Mouse (Mus musculus): ENCODE data around the gene Olfr586. TPM values are rescaled to one million over a fixed set of nuclear protein-coding genes. Genes with fewer than 3 reads are reported as not detected.

The Olfr586 gene
- total RNA-seq (2021) = not detected

DNA sequence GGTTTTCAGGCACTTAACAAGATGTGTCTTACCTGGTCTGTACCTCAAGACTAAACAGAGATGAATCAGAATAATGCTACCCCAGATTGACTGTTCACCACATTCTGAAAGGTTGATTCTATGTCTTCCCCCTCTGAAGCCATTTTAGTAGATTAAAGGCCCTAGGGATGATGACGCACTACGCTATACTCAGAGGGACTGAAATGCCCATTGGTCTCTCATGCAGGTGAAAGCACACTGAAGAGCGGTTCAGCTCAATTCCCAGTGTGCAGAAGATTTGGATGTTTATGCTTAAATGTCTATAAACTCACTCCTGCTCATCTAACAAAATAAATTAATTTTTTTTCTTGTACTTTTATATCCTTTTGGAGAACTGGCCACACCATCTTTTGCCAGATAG is at the start of gene Olfr586:
Gene Olfr586 (minus strand): TSS at position 101 of the 400 bp plus-strand sequence.
- intact Hi-C loops (cut with DNase I) = no loop called here
- DNase-seq (ENCODE audit: low spot score) = no peak

DNA sequence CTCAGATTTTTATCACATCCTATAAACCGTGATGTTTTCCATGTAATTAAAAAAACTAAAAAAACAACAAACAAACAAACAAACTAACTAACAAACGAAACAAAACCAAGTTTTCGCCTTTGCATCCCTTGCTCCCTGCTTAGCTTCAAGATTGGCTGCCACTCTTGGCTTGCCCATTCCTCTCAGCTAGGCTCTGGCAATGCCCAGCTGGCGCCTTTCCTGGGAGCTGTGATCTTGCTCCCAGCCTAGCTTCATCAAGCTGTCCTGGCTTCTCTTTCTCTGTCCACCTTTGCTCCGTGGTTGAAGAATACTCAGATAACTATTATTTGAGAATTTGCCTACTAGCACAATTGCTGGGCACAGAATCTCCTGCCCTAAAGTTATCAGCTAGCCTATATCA is 44.3 kb upstream of the Olfr586 start:
- intact Hi-C loops (cut with DNase I) = no loop called here
- no peak for DNase-seq (ENCODE audit: low spot score)

DNA sequence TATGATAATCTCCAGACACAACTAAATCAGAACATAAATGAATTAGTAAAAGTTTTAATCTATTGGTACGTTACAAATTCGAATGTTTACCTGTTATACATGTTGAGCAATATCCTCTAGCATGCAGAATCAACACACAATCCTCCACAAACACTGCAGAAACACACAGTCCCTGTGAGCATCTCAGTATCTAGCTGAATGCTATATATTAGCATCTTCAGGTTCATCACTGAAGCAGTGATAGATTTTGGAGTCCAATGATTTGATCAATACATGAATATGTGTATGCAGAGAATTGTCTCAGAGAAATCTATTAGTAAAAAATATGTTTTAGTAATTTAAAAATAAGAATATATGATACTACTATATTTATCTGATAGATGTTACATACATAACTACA is 30.8 kb upstream of the Olfr586 start, which contains the start of gene Olfr589:
Gene Olfr589 (minus strand): TSS at position 101 of the 400 bp plus-strand sequence.
- intact Hi-C loops (cut with DNase I) = no loop called here

GRCm38 (mm10) chr7:103140579-103140978 is 15.1 kb upstream of the Olfr586 start, which contains the start of gene Olfr588-ps1:
TSS of gene Olfr588-ps1 (plus strand) at chr7:103140879.
- DNase-seq (ENCODE audit: low spot score) = no peak
- intact Hi-C loops (cut with DNase I) = no loop called here

More for the DNA sequence above, 30.8 kb upstream of the Olfr586 start, which contains the start of gene Olfr589:
- no peak for DNase-seq (ENCODE audit: low spot score)

- intact Hi-C loops (cut with DNase I) = no loop called here
- DNase-seq (ENCODE audit: low spot score) = no peak
Measured at GRCm38 (mm10) chr7:103119406-103119805, 6.0 kb downstream of the Olfr586 start.

DNA sequence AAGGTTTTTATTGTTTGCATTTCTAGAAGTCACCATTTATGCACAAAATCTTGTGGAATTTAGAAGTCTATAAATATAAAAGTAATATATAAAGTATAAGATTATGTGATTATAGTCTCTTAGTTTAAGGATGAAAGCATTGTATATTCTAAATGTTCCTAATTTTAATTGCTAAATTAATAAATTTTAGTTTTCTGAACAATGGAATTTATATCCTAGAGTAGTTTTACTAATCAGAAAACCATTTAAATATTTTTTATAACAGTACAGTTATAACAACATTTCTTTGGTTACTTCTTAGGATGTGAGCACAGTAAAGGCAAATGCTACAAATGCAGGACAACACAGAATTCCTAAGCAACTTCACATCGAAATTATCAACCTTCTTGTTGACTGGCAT is 28.0 kb downstream of the Olfr586 start, which contains the start of gene Olfr585:
Gene Olfr585 (plus strand): TSS at position 301 of the 400 bp plus-strand sequence.
- DNase-seq (ENCODE audit: low spot score) = no peak
- intact Hi-C loops (cut with DNase I) = no loop called here

GRCm38 (mm10) chr7:103081585-103081984 is 43.9 kb downstream of the Olfr586 start, which contains the start of gene Olfr584:
TSS of gene Olfr584 (plus strand) at chr7:103081885.
- intact Hi-C loops (cut with DNase I) = no loop called here
- no peak for DNase-seq (ENCODE audit: low spot score)

Other genes with a start within 250 kb of the Olfr586 start
- gene Olfr568, start 248.5 kb downstream of the Olfr586 start, total RNA-seq (2021) = not detected
- not detected for gene Olfr569, start 234.8 kb downstream of the Olfr586 start, total RNA-seq (2021)
- gene Olfr570, start 231.1 kb downstream of the Olfr586 start, total RNA-seq (2021) = not detected
- not detected for gene Olfr571, start 208.1 kb downstream of the Olfr586 start, total RNA-seq (2021)
- not detected for gene Olfr572, start 201.2 kb downstream of the Olfr586 start, total RNA-seq (2021)
- not detected for gene Olfr573-ps1, start 183.1 kb downstream of the Olfr586 start, total RNA-seq (2021)
- gene Olfr574, start 177.2 kb downstream of the Olfr586 start, total RNA-seq (2021) = not detected
- not detected for gene Olfr575, start 166.9 kb downstream of the Olfr586 start, total RNA-seq (2021)
- gene Olfr576, start 163.0 kb downstream of the Olfr586 start, total RNA-seq (2021) = not detected
- gene Olfr577, start 149.7 kb downstream of the Olfr586 start, total RNA-seq (2021) = not detected
- not detected for gene Olfr578, start 136.3 kb downstream of the Olfr586 start, total RNA-seq (2021)
- not detected for gene Olfr582, start 87.6 kb downstream of the Olfr586 start, total RNA-seq (2021)
- not detected for gene Olfr583, start 74.3 kb downstream of the Olfr586 start, total RNA-seq (2021)
- gene Olfr584, start 43.8 kb downstream of the Olfr586 start, total RNA-seq (2021) = not detected
- gene Olfr585, start 27.9 kb downstream of the Olfr586 start, total RNA-seq (2021) = not detected
- gene Olfr588-ps1, start 15.2 kb upstream of the Olfr586 start, total RNA-seq (2021) = not detected
- gene Olfr589, start 30.7 kb upstream of the Olfr586 start, total RNA-seq (2021) = not detected
- gene Olfr591, start 52.7 kb upstream of the Olfr586 start, total RNA-seq (2021) = not detected
- gene Olfr592, start 59.2 kb upstream of the Olfr586 start, total RNA-seq (2021) = not detected
- gene Olfr593, start 86.2 kb upstream of the Olfr586 start, total RNA-seq (2021) = not detected
- not detected for gene Olfr594, start 91.4 kb upstream of the Olfr586 start, total RNA-seq (2021)
- gene Usp17ld, start 126.9 kb upstream of the Olfr586 start, total RNA-seq (2021) = not detected
- gene Olfr596, start 180.0 kb upstream of the Olfr586 start, total RNA-seq (2021) = not detected
- gene Olfr597, start 190.7 kb upstream of the Olfr586 start, total RNA-seq (2021) = not detected
- not detected for gene Olfr598, start 197.9 kb upstream of the Olfr586 start, total RNA-seq (2021)
- gene Olfr599, start 210.3 kb upstream of the Olfr586 start, total RNA-seq (2021) = not detected
- not detected for gene Olfr600, start 224.0 kb upstream of the Olfr586 start, total RNA-seq (2021)
- not detected for gene Olfr601, start 237.0 kb upstream of the Olfr586 start, total RNA-seq (2021)

All from heart, postnatal 25 days (tissue).